Mouse (Mus musculus) cortical plate, adult 2 months (tissue): ENCODE data around the gene Mybpc3.

Source experiments
- CTCF ChIP-seq: fragments of 200-500 bp; IDR thresholded peaks from 2 replicates; pipeline ENCODE4 v1.5.1; 2011; ENCODE audit warnings: mild to moderate bottlenecking, control low read depth, low read length; ENCODE audit not compliant: insufficient read depth; ENCODE audit errors: extremely low read depth
- POLR2A ChIP-seq: fragments of 200-500 bp; IDR thresholded peaks from 2 replicates; pipeline ENCODE4 v1.6.1; 2011; ENCODE audit warnings: mild to moderate bottlenecking, low read length, control low read depth; ENCODE audit not compliant: insufficient read depth; ENCODE audit errors: extremely low read depth

DNA sequence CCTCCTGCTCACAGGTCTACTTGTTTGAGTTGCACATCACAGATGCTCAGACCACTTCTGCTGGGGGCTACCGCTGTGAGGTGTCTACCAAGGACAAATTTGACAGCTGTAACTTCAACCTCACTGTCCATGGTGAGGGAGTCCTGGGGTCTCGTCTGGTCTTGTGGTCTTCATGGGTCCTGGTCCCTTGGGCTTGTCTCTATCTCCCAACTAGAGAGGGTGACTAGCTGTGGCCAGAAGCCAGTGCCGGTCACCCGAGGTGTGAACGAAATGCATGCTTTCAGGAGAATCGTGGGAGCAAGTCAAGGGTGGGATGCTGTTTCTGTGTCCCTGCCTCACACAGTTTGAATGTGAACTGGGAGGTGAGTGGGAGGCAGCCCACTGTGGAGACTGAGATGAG lies 3.1 kb downstream of the Mybpc3 start:
- TF ChIP-seq CTCF (no peak), POLR2A (no peak)
